Mouse (Mus musculus) urinary bladder, postnatal 4 days (tissue): ENCODE results near the gene Naa10.

ENCODE experiments used
- DNase-seq, 2 experiments: peaks; one replicate each; pipeline ENCODE4 v3.0.0; 2021 to 2022; ENCODE audit warnings: low spot score in 2 of 2

Gene Naa10

GRCm38 (mm10) chrX:73914827-73915703 is 6.7 kb downstream of the Naa10 start:
- DNase-seq, result peak; percentile 85 to 87

DNA sequence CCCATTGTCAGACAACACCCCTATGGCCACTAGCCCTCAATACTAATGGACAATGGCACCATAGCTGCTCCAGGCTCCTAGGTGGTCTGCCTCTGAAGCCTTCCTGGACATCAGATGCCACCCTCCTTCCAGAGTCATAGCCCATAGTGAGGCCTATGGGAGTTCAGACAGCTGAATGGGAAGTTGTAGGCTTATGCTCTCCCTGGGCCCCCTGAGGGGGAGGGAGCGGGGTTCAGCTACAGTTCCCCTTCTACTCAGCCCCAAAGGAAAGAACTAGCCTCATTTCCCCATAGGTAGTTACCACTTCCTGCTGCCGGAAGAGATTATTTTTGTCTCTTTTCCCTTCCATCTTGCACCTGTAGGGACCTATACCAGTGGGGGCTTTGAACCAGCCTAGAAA is 10.2 kb downstream of the Naa10 start:
- no peak for DNase-seq

GRCm38 (mm10) chrX:73911156-73911555 is 10.6 kb downstream of the Naa10 start:
- DNase-seq, result no peak

- no peak for DNase-seq
Observed at GRCm38 (mm10) chrX:73910451-73910850, 11.3 kb downstream of the Naa10 start.

GRCm38 (mm10) chrX:73910049-73910448 is 11.7 kb downstream of the Naa10 start:
- no peak for DNase-seq

DNA sequence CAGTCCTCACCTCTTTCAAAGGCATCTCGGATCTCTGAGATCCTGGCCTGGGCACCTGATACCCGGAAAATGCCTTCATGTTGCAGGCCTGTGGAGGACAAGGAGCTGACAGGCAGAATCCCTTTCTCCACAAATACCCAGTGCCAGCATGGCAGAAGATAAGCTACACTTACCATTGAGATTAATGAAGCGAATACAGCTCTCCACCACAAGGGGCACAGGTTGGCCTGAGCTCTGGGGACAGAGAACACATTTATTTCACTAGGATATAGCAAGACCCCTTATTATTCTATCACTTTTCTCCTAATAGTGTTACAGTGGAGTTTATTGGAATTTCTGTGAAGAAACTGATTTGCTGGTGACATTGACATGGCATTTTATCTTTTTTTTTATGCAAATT is 23.8 kb downstream of the Naa10 start:
- no peak for DNase-seq

DNA sequence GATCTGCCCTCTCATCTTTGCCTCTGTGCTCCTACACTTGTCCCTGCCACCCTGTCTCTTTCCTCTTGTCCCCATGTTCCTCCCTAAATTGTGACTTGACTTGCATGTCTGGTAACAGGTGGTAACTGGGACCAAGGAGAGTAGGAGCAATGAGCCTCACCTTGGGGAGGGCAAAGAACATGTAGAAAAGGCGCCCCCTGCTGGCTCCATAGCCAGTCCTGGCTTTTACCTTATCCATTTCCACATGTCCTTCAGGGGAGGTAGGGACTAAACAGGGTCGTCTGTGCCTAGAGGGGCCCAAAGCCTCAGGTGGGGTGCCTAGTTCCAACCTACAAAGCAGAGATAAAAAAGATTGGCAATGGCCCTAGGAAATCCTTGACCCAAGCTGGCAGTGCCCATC is 26.0 kb downstream of the Naa10 start, which contains the start of gene L1cam:
Gene L1cam, minus strand, starts transcription at position 387 of the 400 bp plus-strand sequence.
- DNase-seq, result no peak

- DNase-seq, result no peak
Observed at GRCm38 (mm10) chrX:73892833-73893232, 28.9 kb downstream of the Naa10 start.

- no peak for DNase-seq
Observed at GRCm38 (mm10) chrX:73891551-73892152, 30.1 kb downstream of the Naa10 start, which contains the start of gene Avpr2. TSS of gene Avpr2 (plus strand) at chrX:73892102.

GRCm38 (mm10) chrX:73881463-73881862 is 40.3 kb downstream of the Naa10 start:
- no peak for DNase-seq

DNA sequence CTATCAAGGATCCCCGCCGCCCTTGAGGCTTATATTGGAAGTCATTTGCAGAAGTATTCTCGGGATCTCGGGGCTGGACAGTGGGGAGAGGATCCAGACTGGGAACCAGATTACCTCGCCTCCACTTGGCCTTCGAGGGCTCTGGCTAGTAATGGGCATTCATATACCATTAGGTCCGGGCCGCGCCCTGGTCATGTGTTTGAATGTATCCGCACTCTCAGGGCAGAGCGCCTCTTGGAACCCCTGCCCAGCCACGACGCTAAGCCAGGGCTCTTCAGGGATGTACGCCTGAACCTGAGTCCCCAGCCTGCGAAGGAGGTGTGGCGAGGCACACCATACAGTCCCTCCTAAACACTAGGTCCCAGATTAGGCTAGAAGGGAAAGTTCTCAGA is 40.7 kb downstream of the Naa10 start:
- no peak for DNase-seq

GRCm38 (mm10) chrX:73880194-73881035 is 41.3 kb downstream of the Naa10 start:
- DNase-seq, result peak in 1 of 2 experiments; percentile 29

- no peak for DNase-seq
Observed at GRCm38 (mm10) chrX:73877014-73877413, 44.7 kb downstream of the Naa10 start.

GRCm38 (mm10) chrX:73875881-73876280 is 45.9 kb downstream of the Naa10 start:
- DNase-seq, result no peak

GRCm38 (mm10) chrX:73871956-73872355 is 49.8 kb downstream of the Naa10 start:
- DNase-seq, result no peak

DNA sequence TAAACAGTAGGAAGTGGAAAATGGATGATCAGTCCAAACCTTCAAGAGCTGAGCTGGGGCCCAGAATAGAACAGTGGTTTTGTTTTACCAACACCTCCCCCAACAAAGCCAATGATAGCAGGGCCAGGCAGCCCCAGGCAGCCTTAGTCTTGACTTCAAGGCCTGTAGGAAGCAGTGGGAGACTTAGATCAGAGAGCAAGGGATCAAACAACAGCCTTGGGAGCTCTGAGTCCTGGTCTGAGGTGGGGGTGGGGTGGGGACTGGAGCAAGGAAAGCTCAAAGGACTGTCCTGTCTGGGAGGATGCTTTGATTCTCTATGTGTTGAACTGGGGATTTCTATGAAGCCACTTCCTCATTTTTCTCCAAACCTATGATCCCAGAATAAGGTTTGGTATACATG is 50.3 kb downstream of the Naa10 start:
- no peak for DNase-seq

DNA sequence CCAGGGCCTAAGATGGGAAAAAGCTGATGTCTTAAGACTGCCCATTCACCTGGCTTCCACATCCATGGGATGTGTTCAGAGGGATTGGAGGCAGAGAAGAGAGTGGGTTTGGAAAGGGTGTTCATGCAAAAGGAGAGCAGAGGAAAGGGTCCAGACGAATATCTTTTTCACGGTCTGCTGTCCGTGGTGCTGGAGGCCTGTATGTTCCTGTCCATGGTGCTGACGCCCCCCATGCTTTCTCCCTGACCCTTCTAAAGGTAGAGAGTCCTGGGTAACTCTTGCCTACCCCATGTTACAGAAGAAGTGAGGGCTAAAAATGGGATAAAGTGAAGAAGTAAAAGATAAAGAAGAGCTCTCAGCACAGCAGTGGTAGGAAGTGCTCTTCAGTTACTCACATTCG is 52.4 kb downstream of the Naa10 start:
- no peak for DNase-seq

- no peak for DNase-seq
Observed at GRCm38 (mm10) chrX:73867852-73868251, 53.9 kb downstream of the Naa10 start.

GRCm38 (mm10) chrX:73867256-73867655 is 54.5 kb downstream of the Naa10 start:
- no peak for DNase-seq
